13 mouse cellular contexts compared by ENCODE assay signal in the genomic region with DNA sequence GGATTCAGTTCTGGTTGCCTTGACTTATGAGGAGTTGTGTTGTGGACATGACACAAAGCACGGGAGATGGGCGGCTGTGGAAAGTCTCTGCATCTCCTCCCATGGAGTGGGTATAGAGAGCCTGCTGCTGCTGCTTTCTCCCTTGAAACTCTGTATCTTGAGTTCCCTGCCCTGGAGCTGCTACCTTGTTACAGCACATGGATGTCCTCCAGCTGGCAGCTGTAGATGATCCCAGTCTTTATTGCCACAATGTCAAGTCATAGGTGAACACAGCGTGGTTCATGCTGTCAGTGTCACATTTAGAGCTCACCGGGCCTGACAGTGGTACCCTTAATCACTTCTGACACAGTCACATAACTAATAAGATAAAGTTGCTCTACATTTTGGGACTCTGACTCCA.
"Had no signal": no experiment of that assay in that cellular context is flagged by ENCODE, and none has a peak within 500 bp of the region (broad histone marks: within the 10 kb centered on the region; RNA-seq: fewer than 3 reads in every experiment).

No protein-coding gene starts in this region.

- H3K4me1 ChIP-seq: liver, embryonic 13.5 days had no signal

- H3K4me2 ChIP-seq: liver, embryonic 13.5 days had no signal

- H3K4me3 ChIP-seq: left cerebral cortex, adult 2 months; liver, embryonic 13.5 days had no signal

- H3K27ac ChIP-seq: left cerebral cortex, adult 2 months; liver, embryonic 13.5 days; macrophage; stomach, postnatal 0 days had no signal

- H3K9me3 ChIP-seq: liver, embryonic 13.5 days had no signal

- H3K9ac ChIP-seq: liver, embryonic 13.5 days had no signal

- DNase-seq: kidney, adult 8-10 months; kidney, postnatal 36 days; layer of hippocampus, postnatal 36 days; liver, embryonic 13.5 days; lung, adult 2 months; midbrain, embryonic 14.5 days; right cerebral cortex, postnatal 4 days; thymus, adult 18-20 months; thymus, postnatal 36 days had no signal

- H3K27me3 ChIP-seq: liver, embryonic 13.5 days had no signal

- ATAC-seq: intestine, embryonic 16.5 days had no signal

- H3K36me3 ChIP-seq: liver, embryonic 13.5 days had no signal
